Mouse (Mus musculus) spleen, adult 2 months (tissue): Measurements from ENCODE around the gene Tpcn1. TPM values are rescaled to one million over a fixed set of nuclear protein-coding genes. Genes with fewer than 3 reads are reported as not detected.

ENCODE experiments used
- DNase-seq, 2 experiments: peaks; one replicate each; pipeline versions ENCODE4 v3.0.0 to v3.0.0-alpha.2; 2012 to 2021; ENCODE audit warnings: low spot score in 2 of 2, low read depth in 1 of 2
- H3K27ac ChIP-seq: fragments of 200-500 bp; 2 replicates; pipeline ENCODE4 v1.5.1; 2012; ENCODE audit warnings: low read length, inconsistent platforms; ENCODE audit not compliant: insufficient read depth
- H3K27me3 ChIP-seq: fragments of 200-500 bp; 2 replicates; pipeline ENCODE4 v1.6.1; 2012; ENCODE audit warnings: mild to moderate bottlenecking, moderate library complexity, low read length, inconsistent platforms; ENCODE audit not compliant: control insufficient read depth, insufficient read depth
- H3K36me3 ChIP-seq: fragments of 200-500 bp; 2 replicates; pipeline ENCODE4 v1.6.1; 2012; ENCODE audit warnings: mild to moderate bottlenecking, low read length, inconsistent platforms; ENCODE audit not compliant: control insufficient read depth, insufficient read depth
- H3K4me1 ChIP-seq: fragments of 200-500 bp; 2 replicates; pipeline ENCODE4 v1.6.1; 2011; ENCODE audit warnings: inconsistent platforms; ENCODE audit not compliant: control insufficient read depth, insufficient read depth, insufficient read length
- H3K4me3 ChIP-seq: fragments of 200-500 bp; 2 replicates; pipeline ENCODE4 v1.5.1; 2011; ENCODE audit warnings: mild to moderate bottlenecking, inconsistent platforms; ENCODE audit not compliant: insufficient read depth, insufficient read length; ENCODE audit errors: extremely low read depth
- CTCF ChIP-seq: fragments of 200-500 bp; IDR thresholded peaks from 2 replicates; pipeline ENCODE4 v1.5.1; 2011; ENCODE audit warnings: mild to moderate bottlenecking, inconsistent platforms; ENCODE audit not compliant: insufficient read depth, insufficient read length, insufficient replicate concordance; ENCODE audit errors: extremely low read depth
- POLR2A ChIP-seq: fragments of 200-500 bp; IDR thresholded peaks from 2 replicates; pipeline ENCODE4 v1.6.1; 2011; ENCODE audit warnings: low read depth, low read length, inconsistent platforms
- WGBS: fragments of 180-500 bp; shearing (Covaris S2); methylation state at CpG from one replicate; pipeline ENCODE4 v1.1.7; 2018; 5-methylcytosine and 5-hydroxymethylcytosine counted together
- polyA plus RNA-seq: library from polyadenylated mRNA; depleted of rRNA; stranded (reverse); fragments of >200 nt; gene quantifications from 2 replicates; pipeline ENCODE4 v1.2.3, GENCODE M21; 2012

The Tpcn1 gene
- polyA plus RNA-seq, 1 experiment: 54.5 TPM

- no peak for DNase-seq
- 91% methylated on average over 15 of the region's 15 CpGs for WGBS
- peaks cover 10% of the 10 kb centered on the region; the same call in 1 of the 2 replicates for H3K4me1 ChIP-seq
These were observed 39.2 kb upstream of the Tpcn1 start for GRCm38 (mm10) chr5:120627515-120628300.

GRCm38 (mm10) chr5:120626399-120626798 lies 37.9 kb upstream of the Tpcn1 start:
- 91% methylated on average over 17 of the region's 19 CpGs for WGBS

More at GRCm38 (mm10) chr5:120627515-120628300, 39.2 kb upstream of the Tpcn1 start:
- no peak overlapping the region for H3K27ac ChIP-seq
- no peak overlapping the region for H3K4me3 ChIP-seq
- TF ChIP-seq POLR2A: no peak
- TF ChIP-seq CTCF: no peak
- H3K36me3 ChIP-seq: peaks cover 47% of the 10 kb centered on the region
- H3K27me3 ChIP-seq: peaks cover 2% of the 10 kb centered on the region; the same call in 1 of the 2 replicates

GRCm38 (mm10) chr5:120624427-120624826 lies 36.0 kb upstream of the Tpcn1 start:
- Histone ChIP-seq H3K27ac (no peak overlapping the region), H3K4me3 (no peak overlapping the region), H3K36me3 (peaks cover 63% of the 10 kb centered on the region), H3K27me3 (no peaks in the 10 kb centered on the region), H3K4me1 (peaks cover 14% of the 10 kb centered on the region; the same call in 1 of the 2 replicates)
- TF ChIP-seq CTCF: no peak
- no peak for TF ChIP-seq POLR2A
- WGBS: 79% methylated on average over 10 of the region's 10 CpGs
- DNase-seq: no peak

More at GRCm38 (mm10) chr5:120626399-120626798, 37.9 kb upstream of the Tpcn1 start:
- Histone ChIP-seq H3K4me3 (no peak overlapping the region), H3K4me1 (peaks cover 21% of the 10 kb centered on the region; the same call in 1 of the 2 replicates), H3K27me3 (peaks cover 2% of the 10 kb centered on the region; the same call in 1 of the 2 replicates), H3K27ac (no peak overlapping the region), H3K36me3 (peaks cover 53% of the 10 kb centered on the region)
- TF ChIP-seq POLR2A: no peak
- no peak for TF ChIP-seq CTCF
- DNase-seq: no peak

- H3K36me3 ChIP-seq: peaks cover 72% of the 10 kb centered on the region
- H3K4me3 ChIP-seq: peak overlapping the region; percentile 44; the same call in 1 of the 2 replicates
- DNase-seq: peak; percentile 47 to 73
- H3K27me3 ChIP-seq: no peaks in the 10 kb centered on the region
- H3K4me1 ChIP-seq: peaks cover 15% of the 10 kb centered on the region; the same call in 1 of the 2 replicates
- TF ChIP-seq CTCF (no peak), POLR2A (no peak)
- WGBS: 33% methylated on average over 5 of the region's 5 CpGs
- H3K27ac ChIP-seq: peak overlapping the region; percentile 90
These were observed 33.9 kb upstream of the Tpcn1 start for GRCm38 (mm10) chr5:120622198-120622851.

GRCm38 (mm10) chr5:120621846-120622197 lies 33.3 kb upstream of the Tpcn1 start:
- no peak for TF ChIP-seq POLR2A
- no peak for TF ChIP-seq CTCF
- WGBS: 33% methylated on average over 10 of the region's 10 CpGs
- no peak for DNase-seq
- Histone ChIP-seq H3K36me3 (peaks cover 72% of the 10 kb centered on the region), H3K4me1 (peaks cover 15% of the 10 kb centered on the region; the same call in 1 of the 2 replicates), H3K27ac (peak overlapping the region; percentile 90), H3K4me3 (peak overlapping the region; percentile 44), H3K27me3 (no peaks in the 10 kb centered on the region)

GRCm38 (mm10) chr5:120621078-120621765 lies 32.7 kb upstream of the Tpcn1 start:
- TF ChIP-seq POLR2A (0 out of 2 replicates have a peak, but pooled peaks have one; percentile 13), CTCF (no peak)
- Histone ChIP-seq H3K27ac (peak overlapping the region; percentile 90), H3K36me3 (peaks cover 69% of the 10 kb centered on the region), H3K4me3 (peak overlapping the region; percentile 44; the same call in 1 of the 2 replicates), H3K4me1 (peaks cover 15% of the 10 kb centered on the region; the same call in 1 of the 2 replicates), H3K27me3 (no peaks in the 10 kb centered on the region)
- DNase-seq: peak; percentile 73 to 77
- WGBS: 30% methylated on average over 23 of the region's 23 CpGs
